Mouse (Mus musculus) WW6 (cell line): ENCODE measurements at regions not wholly inside any gene's neighbourhood (a gene's known extent, or its start where the extent isn't known, plus 50 kb on each side); places are given as distances from the start of the nearest gene placed in this dataset.
A peak's percentile ranks its signal among the peaks of the same experiment; 100 is the strongest.

ENCODE experiments used
- DNase-seq: peaks from one replicate; pipeline ENCODE4 v3.0.0-alpha.2; 2013; ENCODE audit warnings: low read depth, low spot score

- no peak for DNase-seq
Observed at GRCm38 (mm10) chr6:41126855-41127254, 91.5 kb upstream of the 2210010C04Rik start.

GRCm38 (mm10) chr6:41121641-41122040 is 86.3 kb upstream of the 2210010C04Rik start:
- no peak for DNase-seq

GRCm38 (mm10) chr6:41119176-41119575 is 83.9 kb upstream of the 2210010C04Rik start:
- no peak for DNase-seq

GRCm38 (mm10) chr6:41118201-41118976 is 83.1 kb upstream of the 2210010C04Rik start:
- DNase-seq = peak; percentile 29

GRCm38 (mm10) chr6:41113943-41114342 is 78.6 kb upstream of the 2210010C04Rik start:
- no peak for DNase-seq

- DNase-seq = peak; percentile 40
Observed at GRCm38 (mm10) chr6:41112861-41113610, 77.7 kb upstream of the 2210010C04Rik start.

GRCm38 (mm10) chr6:41111829-41112228 is 76.5 kb upstream of the 2210010C04Rik start:
- DNase-seq = no peak

GRCm38 (mm10) chr6:41108897-41109296 is 73.6 kb upstream of the 2210010C04Rik start:
- DNase-seq = no peak

GRCm38 (mm10) chr6:41103689-41104400 is 68.5 kb upstream of the 2210010C04Rik start:
- no peak for DNase-seq

- no peak for DNase-seq
Observed at GRCm38 (mm10) chr6:41101997-41102396, 66.7 kb upstream of the 2210010C04Rik start.

GRCm38 (mm10) chr6:41100258-41100657 is 64.9 kb upstream of the 2210010C04Rik start:
- DNase-seq = no peak

GRCm38 (mm10) chr6:41091177-41091829 is 56.0 kb upstream of the 2210010C04Rik start:
- no peak for DNase-seq
